ENCODE assay signal across 8 mouse cellular contexts in the genomic region with DNA sequence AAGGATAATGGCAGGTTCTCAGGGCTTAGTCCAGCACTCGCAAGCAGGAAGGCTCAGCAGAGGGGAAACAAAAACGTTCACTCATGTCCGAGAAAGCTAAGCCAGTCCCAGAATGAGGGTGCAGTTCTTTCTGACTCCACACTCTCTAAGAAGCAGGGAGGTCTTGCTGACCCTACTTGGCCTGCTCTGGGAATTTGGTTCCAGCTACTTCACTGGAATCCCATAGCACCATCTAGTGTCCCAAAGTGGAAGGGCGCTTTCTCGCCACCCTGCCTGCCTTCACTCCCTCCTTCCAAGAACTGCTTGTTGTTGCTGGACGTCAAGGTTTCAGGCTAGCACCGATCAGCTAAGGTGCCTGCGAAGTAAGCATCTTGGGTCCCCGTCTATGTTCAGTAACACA. TPM values are rescaled to one million over a fixed set of nuclear protein-coding genes. Genes with fewer than 3 reads are reported as not detected.
A peak's percentile ranks its signal among the peaks of the same experiment; 100 is the strongest.
DNase-seq lines count a peak whose midpoint lies in the region; ATAC-seq lines count a peak whose summit lies in the region.
"Had no signal": no experiment of that assay in that cellular context is flagged by ENCODE, and none has a peak within 500 bp of the region (broad histone marks: within the 10 kb centered on the region; RNA-seq: fewer than 3 reads in every experiment).

No protein-coding gene starts in this region.

- ATAC-seq in forebrain, embryonic 14.5 days, result peak; percentile 19
- ATAC-seq in hindbrain, embryonic 14.5 days (ENCODE audit: low FRiP score), result peak; percentile 34; the same call in 1 of the 2 replicates
- peak; percentile 81 for ATAC-seq in megakaryocyte progenitor cell, adult 5-6 weeks (replicated peaks; ENCODE audit: poor library complexity)

- no peak overlapping the region for H3K4me3 ChIP-seq in forebrain, embryonic 14.5 days (ENCODE audit: low read depth, low read length)
- H3K4me3 ChIP-seq in hindbrain, embryonic 14.5 days (replicated peaks; ENCODE audit: low read length), result no peak overlapping the region
- H3K4me3 ChIP-seq: limb, embryonic 13.5 days had no signal

- no peak overlapping the region for H3K4me2 ChIP-seq in forebrain, embryonic 14.5 days (ENCODE audit: low read length)
- H3K4me2 ChIP-seq in hindbrain, embryonic 14.5 days (replicated peaks), result no peak overlapping the region
- H3K4me2 ChIP-seq: limb, embryonic 13.5 days had no signal

- H3K36me3 ChIP-seq in forebrain, embryonic 14.5 days (ENCODE audit: control insufficient read depth, insufficient read depth, low read length), result peaks cover 4% of the 10 kb centered on the region; the same call in 1 of the 2 replicates
- H3K36me3 ChIP-seq in hindbrain, embryonic 14.5 days (replicated peaks; ENCODE audit: control insufficient read depth, insufficient read depth), result no peaks in the 10 kb centered on the region
- H3K36me3 ChIP-seq: limb, embryonic 13.5 days had no signal

- WGBS in forebrain, embryonic 14.5 days, result 25% methylated on average over 9 of the region's 9 CpGs
- WGBS in hindbrain, embryonic 14.5 days, result 17% methylated on average over 9 of the region's 9 CpGs

- DNase-seq in MN1 (ENCODE audit: low spot score), result peak; percentile 79
- peak; percentile 89 for DNase-seq in brain, adult 2 months (ENCODE audit: low read depth, low spot score)
- DNase-seq in forebrain, embryonic 14.5 days (ENCODE audit: low spot score), result peak; percentile 79
- DNase-seq in hindbrain, embryonic 14.5 days (ENCODE audit: low spot score), result peak; percentile 85
- DNase-seq in layer of hippocampus, postnatal 36 days, result peak; percentile 47 to 67
- peak; percentile 69 for DNase-seq in right cerebral cortex, postnatal 14 days

- no peaks in the 10 kb centered on the region for H3K27me3 ChIP-seq in forebrain, embryonic 14.5 days (replicated peaks; ENCODE audit: control insufficient read depth, insufficient read depth, low read length)
- H3K27me3 ChIP-seq in hindbrain, embryonic 14.5 days (ENCODE audit: control insufficient read depth, insufficient read depth, low read length), result peaks cover 9% of the 10 kb centered on the region

- H3K27ac ChIP-seq in forebrain, embryonic 14.5 days (ENCODE audit: low read depth, low read length), result no peak overlapping the region
- no peak overlapping the region for H3K27ac ChIP-seq in hindbrain, embryonic 14.5 days
- H3K27ac ChIP-seq: limb, embryonic 13.5 days had no signal

- H3K9me3 ChIP-seq in forebrain, embryonic 14.5 days (replicated peaks; ENCODE audit: control insufficient read depth, low read length), result no peaks in the 10 kb centered on the region
- no peaks in the 10 kb centered on the region for H3K9me3 ChIP-seq in hindbrain, embryonic 14.5 days (ENCODE audit: control insufficient read depth, low read length)
- H3K9me3 ChIP-seq: limb, embryonic 13.5 days had no signal

- no peaks in the 10 kb centered on the region for H3K4me1 ChIP-seq in forebrain, embryonic 14.5 days (ENCODE audit: control insufficient read depth, insufficient read depth, low read length)
- peaks cover 10% of the 10 kb centered on the region; the same call in 1 of the 2 replicates for H3K4me1 ChIP-seq in hindbrain, embryonic 14.5 days (replicated peaks; ENCODE audit: control insufficient read depth, insufficient read depth, low read length)

- no peak overlapping the region for H3K9ac ChIP-seq in forebrain, embryonic 14.5 days (ENCODE audit: low read length)
- no peak overlapping the region for H3K9ac ChIP-seq in hindbrain, embryonic 14.5 days
- H3K9ac ChIP-seq: limb, embryonic 13.5 days had no signal

RNA-seq across cellular contexts. Expression of a gene that starts 5.0 kb away (rescaled TPM):
- 9.6 and 11.0 TPM in 2 replicates for polyA plus RNA-seq in forebrain, embryonic 14.5 days (2014; fragmentation: Nextera tagmentation; extraction: Ambion mirVana)
- polyA plus RNA-seq in hindbrain, embryonic 14.5 days (2014; fragmentation: Nextera tagmentation; extraction: Ambion mirVana), result 3.2 and 4.5 TPM in 2 replicates
- total RNA-seq in layer of hippocampus, postnatal 36 days (2021), result 10 to 100 TPM in 1 of 2 experiments, 1 to 10 TPM in 1; 10.0 to 12.1 TPM
- total RNA-seq in megakaryocyte progenitor cell, adult 5-6 weeks (2015), result 0.59 and 0.76 TPM in 2 replicates
- 1.2 and 2.1 TPM in 2 replicates for total RNA-seq in megakaryocyte progenitor cell, adult 5-6 weeks (2017)

RNA-seq across cellular contexts. Expression of a gene that starts 53.1 kb away (rescaled TPM):
- polyA plus RNA-seq in forebrain, embryonic 14.5 days (2014; fragmentation: Nextera tagmentation; extraction: Ambion mirVana), result 59.3 and 79.6 TPM in 2 replicates
- 58.2 and 60.2 TPM in 2 replicates for polyA plus RNA-seq in hindbrain, embryonic 14.5 days (2014; fragmentation: Nextera tagmentation; extraction: Ambion mirVana)
- 10 to 100 TPM; 33.5 to 35.8 TPM for total RNA-seq in layer of hippocampus, postnatal 36 days (2021)
- 54.6 and 65.3 TPM in 2 replicates for total RNA-seq in megakaryocyte progenitor cell, adult 5-6 weeks (2015)
- total RNA-seq in megakaryocyte progenitor cell, adult 5-6 weeks (2017), result 102 and 124 TPM in 2 replicates

Comparison
In these comparisons a context has a peak if more than half of its experiments do, and no peak if none do; other contexts are left out.
1. ATAC-seq: peak in every context shown above with its lines; median percentile 81 in megakaryocyte progenitor cell, adult 5-6 weeks; 34 in hindbrain, embryonic 14.5 days; 19 in forebrain, embryonic 14.5 days.